ENCODE assay signal across 8 mouse cellular contexts in the genomic region with DNA sequence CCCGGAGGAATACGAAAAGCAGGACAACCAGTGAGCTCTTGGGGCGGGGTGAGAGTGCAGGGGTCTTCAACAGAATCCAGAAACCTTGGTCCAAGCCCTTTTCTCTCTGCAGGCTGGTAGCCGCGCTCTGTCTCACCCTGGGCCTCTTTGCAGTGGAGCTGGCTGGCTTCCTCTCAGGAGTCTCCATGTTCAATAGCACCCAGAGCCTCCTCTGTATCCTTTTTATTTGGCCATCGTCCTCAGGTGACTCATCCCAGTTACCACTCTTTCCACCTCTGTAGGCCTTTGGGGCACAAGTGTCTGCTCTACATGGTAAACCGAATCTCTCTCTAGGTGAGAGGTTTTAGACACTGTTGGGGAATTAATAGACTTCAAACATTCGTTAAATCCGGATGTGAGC. TPM values are rescaled to one million over a fixed set of nuclear protein-coding genes. Genes with fewer than 3 reads are reported as not detected.
DNase-seq lines count a peak whose midpoint lies in the region; ATAC-seq and TF ChIP-seq lines count a peak whose summit lies in the region.

No protein-coding gene starts in this region.

- H3K36me3 ChIP-seq in embryonic facial prominence, embryonic 10.5 days (replicated peaks), result no peaks in the 10 kb centered on the region
- H3K36me3 ChIP-seq in hindbrain, embryonic 16.5 days (ENCODE audit: control insufficient read depth, insufficient read depth, low read length), result no peaks in the 10 kb centered on the region
- no peaks in the 10 kb centered on the region for H3K36me3 ChIP-seq in midbrain, postnatal 0 days (ENCODE audit: insufficient read depth, low read length)

- H3K4me2 ChIP-seq in hindbrain, embryonic 16.5 days (ENCODE audit: low read length), result peak overlapping the region; percentile 76
- H3K4me2 ChIP-seq in midbrain, postnatal 0 days (ENCODE audit: low read depth, low read length, poor library complexity, severe bottlenecking), result peak overlapping the region; percentile 73

- peaks cover 54% of the 10 kb centered on the region for H3K4me1 ChIP-seq in embryonic facial prominence, embryonic 10.5 days
- peaks cover 29% of the 10 kb centered on the region for H3K4me1 ChIP-seq in hindbrain, embryonic 16.5 days (ENCODE audit: control insufficient read depth, insufficient read depth, low read depth, low read length)
- peaks cover 12% of the 10 kb centered on the region; the same call in 1 of the 2 replicates for H3K4me1 ChIP-seq in midbrain, postnatal 0 days (ENCODE audit: insufficient read depth, low read length)

- DNase-seq in left cerebral cortex, adult 2 months (ENCODE audit: extremely low spot score in 1 of 2, low spot score in 2 of 2), result no peak
- no peak for DNase-seq in left cerebral cortex, adult 8-10 months (ENCODE audit: low spot score in 2 of 2)
- no peak for DNase-seq in embryonic facial prominence, embryonic 10.5 days (ENCODE audit: low spot score)
- DNase-seq in midbrain, postnatal 0 days (ENCODE audit: low spot score), result no peak
- no peak for DNase-seq in ovary, postnatal 14 days (ENCODE audit: low spot score)
- no peak for DNase-seq in frontal cortex, postnatal 25 days (ENCODE audit: low spot score in 2 of 2)
- no peak for DNase-seq in embryo, embryonic 10 days (ENCODE audit: low spot score)

- no peaks in the 10 kb centered on the region for H3K27me3 ChIP-seq in embryonic facial prominence, embryonic 10.5 days (replicated peaks; ENCODE audit: low read depth, poor library complexity, severe bottlenecking)
- H3K27me3 ChIP-seq in hindbrain, embryonic 16.5 days (replicated peaks; ENCODE audit: control insufficient read depth, insufficient read depth, low read length), result no peaks in the 10 kb centered on the region
- no peaks in the 10 kb centered on the region for H3K27me3 ChIP-seq in midbrain, postnatal 0 days (ENCODE audit: insufficient read depth, low read length)

- no peaks in the 10 kb centered on the region for H3K9me3 ChIP-seq in embryonic facial prominence, embryonic 10.5 days
- H3K9me3 ChIP-seq in hindbrain, embryonic 16.5 days (ENCODE audit: control insufficient read depth, low read length), result no peaks in the 10 kb centered on the region
- H3K9me3 ChIP-seq in midbrain, postnatal 0 days (ENCODE audit: low read length), result no peaks in the 10 kb centered on the region

- H3K27ac ChIP-seq in left cerebral cortex, adult 2 months, result peak overlapping the region; percentile 92
- H3K27ac ChIP-seq in embryonic facial prominence, embryonic 10.5 days (replicated peaks), result peak overlapping the region; percentile 96
- H3K27ac ChIP-seq in hindbrain, embryonic 16.5 days (ENCODE audit: low read depth, low read length), result peak overlapping the region; percentile 93
- peak overlapping the region; percentile 68 for H3K27ac ChIP-seq in midbrain, postnatal 0 days (ENCODE audit: low read depth, low read length)

- H3K9ac ChIP-seq in hindbrain, embryonic 16.5 days (ENCODE audit: low read depth, low read length), result peak overlapping the region; percentile 88
- peak overlapping the region; percentile 59 for H3K9ac ChIP-seq in midbrain, postnatal 0 days (replicated peaks; ENCODE audit: low read length, poor library complexity, severe bottlenecking)

- no peak for ATAC-seq in hindbrain, embryonic 16.5 days
- no peak for ATAC-seq in midbrain, postnatal 0 days (ENCODE audit: low FRiP score)

- 21% methylated on average over 9 of the region's 9 CpGs for WGBS in embryonic facial prominence, embryonic 10.5 days
- 21% methylated on average over 9 of the region's 9 CpGs for WGBS in hindbrain, embryonic 16.5 days
- 23% methylated on average over 9 of the region's 9 CpGs for WGBS in midbrain, postnatal 0 days

- intact Hi-C loops in left cerebral cortex, adult 2 months (cut with DNase I), result no loop called here

- no peak for TF ChIP-seq CTCF in left cerebral cortex, adult 2 months (IDR thresholded peaks at IDR 0.05)
- TF ChIP-seq CTCF in midbrain, postnatal 0 days (IDR thresholded peaks at IDR 0.05), result no peak

- H3K4me3 ChIP-seq in left cerebral cortex, adult 2 months, result peak overlapping the region; percentile 79
- peak overlapping the region; percentile 75 for H3K4me3 ChIP-seq in embryonic facial prominence, embryonic 10.5 days
- H3K4me3 ChIP-seq in hindbrain, embryonic 16.5 days (ENCODE audit: low read length), result peak overlapping the region; percentile 56
- peak overlapping the region; percentile 48 for H3K4me3 ChIP-seq in midbrain, postnatal 0 days (ENCODE audit: low read depth, low read length)

RNA-seq across cellular contexts. Expression of a gene that starts 0.7 kb away (rescaled TPM):
- total RNA-seq in left cerebral cortex, adult 2 months (2021), result 10 to 100 TPM; 23.3 to 28.0 TPM
- 10 to 100 TPM; 15.2 to 19.4 (median 17.1) TPM for total RNA-seq in left cerebral cortex, adult 8-10 months (2022)
- polyA plus RNA-seq in embryonic facial prominence, embryonic 10.5 days (2016; fragmentation: Nextera tagmentation; extraction: Ambion mirVana), result 41.0 and 44.5 TPM in 2 replicates
- 38.6 and 42.6 TPM in 2 replicates for polyA plus RNA-seq in hindbrain, embryonic 16.5 days (2015; fragmentation: Nextera tagmentation; extraction: Ambion mirVana)
- total RNA-seq in midbrain, postnatal 0 days (2014; rRNA removed), result 42.4 and 61.8 TPM in 2 replicates
- 23.8 and 27.8 TPM in 2 replicates for polyA plus RNA-seq in midbrain, postnatal 0 days (2015; fragmentation: Nextera tagmentation; extraction: Ambion mirVana)

RNA-seq across cellular contexts. Expression of a gene that starts 11.7 kb away (rescaled TPM):
- 10 to 100 TPM; 31.1 to 33.8 TPM for total RNA-seq in left cerebral cortex, adult 2 months (2021)
- 10 to 100 TPM; 32.3 to 37.9 (median 33.5) TPM for total RNA-seq in left cerebral cortex, adult 8-10 months (2022)
- 5.3 and 5.9 TPM in 2 replicates for polyA plus RNA-seq in embryonic facial prominence, embryonic 10.5 days (2016; fragmentation: Nextera tagmentation; extraction: Ambion mirVana)
- polyA plus RNA-seq in hindbrain, embryonic 16.5 days (2015; fragmentation: Nextera tagmentation; extraction: Ambion mirVana), result 18.1 and 20.9 TPM in 2 replicates
- total RNA-seq in midbrain, postnatal 0 days (2014; rRNA removed), result 33.3 and 39.0 TPM in 2 replicates
- polyA plus RNA-seq in midbrain, postnatal 0 days (2015; fragmentation: Nextera tagmentation; extraction: Ambion mirVana), result 21.1 and 21.3 TPM in 2 replicates

RNA-seq across cellular contexts. Expression of a gene that starts 17.0 kb away (rescaled TPM):
- total RNA-seq in left cerebral cortex, adult 2 months (2021), result 1,000 to 10,000 TPM; 1,115 to 1,119 TPM
- 1,000 to 10,000 TPM; 1,002 to 1,054 (median 1,038) TPM for total RNA-seq in left cerebral cortex, adult 8-10 months (2022)
- polyA plus RNA-seq in embryonic facial prominence, embryonic 10.5 days (2016; fragmentation: Nextera tagmentation; extraction: Ambion mirVana), result 60.9 and 70.0 TPM in 2 replicates
- 402 and 475 TPM in 2 replicates for polyA plus RNA-seq in hindbrain, embryonic 16.5 days (2015; fragmentation: Nextera tagmentation; extraction: Ambion mirVana)
- 144 and 157 TPM in 2 replicates for total RNA-seq in midbrain, postnatal 0 days (2014; rRNA removed)
- polyA plus RNA-seq in midbrain, postnatal 0 days (2015; fragmentation: Nextera tagmentation; extraction: Ambion mirVana), result 591 and 600 TPM in 2 replicates

RNA-seq across cellular contexts. Expression of a gene that starts 23.8 kb away (rescaled TPM):
- 100 to 1,000 TPM; 114 to 185 TPM for total RNA-seq in left cerebral cortex, adult 2 months (2021)
- 100 to 1,000 TPM; 105 to 140 (median 114) TPM for total RNA-seq in left cerebral cortex, adult 8-10 months (2022)
- polyA plus RNA-seq in embryonic facial prominence, embryonic 10.5 days (2016; fragmentation: Nextera tagmentation; extraction: Ambion mirVana), result 6.1 and 7.3 TPM in 2 replicates
- polyA plus RNA-seq in hindbrain, embryonic 16.5 days (2015; fragmentation: Nextera tagmentation; extraction: Ambion mirVana), result 11.1 and 11.2 TPM in 2 replicates
- total RNA-seq in midbrain, postnatal 0 days (2014; rRNA removed), result 28.5 and 47.1 TPM in 2 replicates
- 11.8 and 15.4 TPM in 2 replicates for polyA plus RNA-seq in midbrain, postnatal 0 days (2015; fragmentation: Nextera tagmentation; extraction: Ambion mirVana)

RNA-seq across cellular contexts. Expression of a gene that starts 25.8 kb away (rescaled TPM):
- total RNA-seq in left cerebral cortex, adult 2 months (2021), result under 1 TPM; 0.25 to 0.30 TPM
- total RNA-seq in left cerebral cortex, adult 8-10 months (2022), result under 1 TPM; 0.53 to 0.80 (median 0.62) TPM
- polyA plus RNA-seq in embryonic facial prominence, embryonic 10.5 days (2016; fragmentation: Nextera tagmentation; extraction: Ambion mirVana), result 215 and 218 TPM in 2 replicates
- 26.9 and 32.2 TPM in 2 replicates for polyA plus RNA-seq in hindbrain, embryonic 16.5 days (2015; fragmentation: Nextera tagmentation; extraction: Ambion mirVana)
- 6.9 and 10.5 TPM in 2 replicates for total RNA-seq in midbrain, postnatal 0 days (2014; rRNA removed)
- polyA plus RNA-seq in midbrain, postnatal 0 days (2015; fragmentation: Nextera tagmentation; extraction: Ambion mirVana), result 6.0 and 6.9 TPM in 2 replicates
